Mouse (Mus musculus) lung, postnatal 14 days (tissue): Measurements from ENCODE around the gene Pptc7.

Source experiments
- DNase-seq: peaks from one replicate; pipeline ENCODE4 v3.0.0; 2021

Pptc7 gene

GRCm38 (mm10) chr5:122267899-122268298, 16.3 kb upstream of the Pptc7 start:
- peak; percentile 86 for DNase-seq

DNA sequence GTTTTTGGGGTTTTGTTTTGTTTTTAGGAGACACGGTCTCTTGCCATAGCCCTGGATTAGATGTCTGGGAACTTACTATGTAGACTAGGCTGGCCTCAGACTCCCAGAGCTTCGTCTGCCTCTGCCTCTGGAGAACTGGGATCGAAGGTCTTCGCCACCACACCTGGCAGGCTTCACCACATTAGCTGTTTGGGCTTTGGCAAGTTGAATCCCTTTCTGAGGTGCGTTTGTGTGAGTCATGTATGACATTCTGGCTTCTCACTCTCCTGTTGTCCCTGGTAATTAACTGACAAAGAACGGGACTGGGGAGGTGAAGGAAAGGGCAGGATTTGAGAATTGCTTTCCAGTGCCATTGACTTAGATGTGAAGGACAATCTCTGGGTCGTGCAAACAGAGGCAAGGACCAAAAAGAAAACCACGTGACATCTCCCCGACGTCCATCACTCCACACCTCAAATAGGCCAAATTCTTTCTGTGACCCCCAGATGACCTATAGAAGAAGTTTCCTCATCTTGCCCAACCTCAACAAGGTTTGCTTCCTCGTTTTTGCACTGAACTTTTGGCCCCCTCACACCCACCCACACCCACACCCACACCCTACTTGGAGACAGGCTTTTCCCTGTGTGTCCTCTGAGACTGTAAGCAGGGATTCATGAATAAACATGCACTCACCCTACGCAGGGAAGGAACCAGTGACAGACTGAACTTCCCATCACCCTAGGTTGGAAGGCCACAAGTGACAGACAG, 15.1 kb upstream of the Pptc7 start:
- peak; percentile 16 for DNase-seq

DNA sequence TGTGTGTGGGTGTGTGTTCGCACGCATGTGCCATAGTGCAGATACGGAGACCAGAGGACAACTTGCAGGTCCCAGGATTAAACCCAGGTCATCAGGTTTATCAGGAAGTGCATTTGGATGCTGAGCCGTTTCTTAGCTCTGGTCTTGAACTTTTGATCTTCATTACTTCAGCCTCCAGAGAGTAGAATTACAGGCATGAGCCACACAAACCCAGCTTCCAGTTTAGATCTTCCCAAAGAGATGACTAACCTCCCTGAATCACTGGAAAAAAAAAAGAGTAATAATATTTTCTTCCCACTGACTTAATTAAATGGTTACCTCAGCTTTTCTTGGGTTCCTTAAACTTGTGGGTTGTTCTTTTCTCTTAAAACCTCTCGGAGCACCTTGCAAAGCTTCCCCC, 11.3 kb upstream of the Pptc7 start:
- DNase-seq = no peak

GRCm38 (mm10) chr5:122274785-122275184, 9.4 kb upstream of the Pptc7 start:
- peak; percentile 62 for DNase-seq

DNA sequence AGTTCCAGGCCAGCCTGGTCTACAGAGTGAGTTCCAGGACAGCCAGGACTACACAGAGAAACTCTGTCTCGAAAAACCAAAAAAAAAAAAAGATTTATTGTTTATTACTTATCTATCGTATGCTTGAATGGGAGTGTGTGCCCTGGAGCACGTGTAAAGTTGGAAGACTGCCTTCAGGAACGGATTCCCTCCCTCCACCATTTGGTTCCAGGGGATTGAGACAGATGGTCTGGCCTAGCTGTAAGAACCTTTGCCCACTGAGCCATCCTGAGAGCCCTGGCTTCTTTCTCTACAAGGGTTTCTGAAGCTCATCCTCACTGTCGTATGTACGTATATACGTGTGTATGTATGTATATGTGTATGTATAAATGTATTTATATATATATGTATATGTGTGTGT, 5.2 kb upstream of the Pptc7 start:
- DNase-seq = no peak

DNA sequence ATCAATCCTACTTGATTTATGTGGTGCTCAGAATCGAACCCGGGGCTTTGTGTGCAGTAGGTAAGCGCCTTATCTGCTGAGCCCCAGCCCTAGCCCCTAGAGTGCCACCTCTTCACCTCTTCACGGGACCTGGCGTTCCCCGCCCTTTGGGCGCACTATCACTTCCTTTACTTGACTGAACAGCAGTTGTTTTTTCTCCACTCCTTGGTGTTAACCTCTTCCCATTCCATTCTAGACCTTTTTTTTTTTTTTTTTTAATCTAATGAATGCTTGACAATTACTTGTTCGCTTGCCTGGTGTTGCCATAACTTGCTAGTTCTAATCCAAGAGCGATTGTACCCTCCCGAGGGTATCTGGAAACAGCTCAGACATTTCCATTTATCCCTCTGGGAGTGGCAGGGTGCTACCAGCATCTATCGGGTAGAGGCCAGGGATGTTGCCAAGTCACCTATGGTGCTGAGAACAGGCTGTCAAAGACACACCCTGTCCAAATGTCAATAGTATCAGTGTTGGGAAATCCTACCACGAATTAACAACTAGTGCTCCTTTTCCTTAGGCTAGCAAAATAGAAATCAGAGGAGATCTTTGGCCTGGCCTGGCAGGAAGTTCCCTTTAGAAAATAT, 4.3 kb upstream of the Pptc7 start:
- DNase-seq = peak; percentile 54

- peak; percentile 34 for DNase-seq
Observed at GRCm38 (mm10) chr5:122280422-122280826, 3.7 kb upstream of the Pptc7 start.

DNA sequence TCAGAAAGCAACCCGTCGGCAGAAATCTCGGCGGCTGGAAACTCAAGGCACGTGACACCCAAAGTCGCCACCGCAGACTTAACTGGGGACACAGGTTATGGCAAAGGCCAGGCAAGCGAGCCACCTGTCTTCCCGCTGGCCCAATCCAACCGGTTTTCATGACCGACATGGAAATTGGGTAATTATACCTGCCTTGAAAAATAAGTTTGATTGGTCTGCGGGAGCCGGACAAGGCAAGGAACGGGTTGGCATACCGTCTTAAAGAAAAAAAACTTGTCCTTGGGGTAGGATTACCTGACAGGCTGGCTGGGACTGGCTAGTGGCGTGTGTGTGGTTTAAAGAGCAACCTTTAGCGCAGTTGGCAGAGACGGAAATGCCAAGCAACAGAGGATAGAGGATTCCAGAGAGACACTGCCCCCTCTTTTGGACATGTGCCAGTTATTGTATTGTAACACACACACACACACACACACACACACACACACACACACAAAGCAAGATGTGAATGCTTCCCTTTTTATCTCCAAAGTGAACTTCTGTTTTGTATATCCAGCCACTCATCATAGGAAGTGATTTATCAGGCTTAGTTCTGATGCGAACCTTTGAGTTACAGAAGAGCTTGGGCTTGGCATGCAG, 3.2 kb upstream of the Pptc7 start:
- DNase-seq = peak; percentile 48

DNA sequence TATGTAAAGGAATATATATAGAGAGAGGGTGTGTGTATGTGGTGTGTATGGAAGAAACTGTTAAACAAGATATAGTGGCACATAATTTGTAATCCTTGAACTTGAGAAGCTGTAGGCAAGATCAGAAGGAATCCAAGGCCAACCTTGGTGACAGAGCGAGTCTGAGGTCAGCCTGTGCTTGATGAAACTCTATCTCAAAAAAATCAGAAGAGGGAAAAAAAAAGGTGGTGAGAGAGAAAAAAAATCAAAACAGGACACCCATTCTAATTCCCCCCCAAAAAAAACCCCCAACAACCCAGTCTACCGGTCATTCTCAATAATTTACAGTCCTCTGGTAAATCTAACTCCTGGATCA, 360 bp upstream of the Pptc7 start:
- no peak for DNase-seq

- DNase-seq = peak; percentile 52
Observed at GRCm38 (mm10) chr5:122285029-122285766, 1.0 kb downstream of the Pptc7 start.

DNA sequence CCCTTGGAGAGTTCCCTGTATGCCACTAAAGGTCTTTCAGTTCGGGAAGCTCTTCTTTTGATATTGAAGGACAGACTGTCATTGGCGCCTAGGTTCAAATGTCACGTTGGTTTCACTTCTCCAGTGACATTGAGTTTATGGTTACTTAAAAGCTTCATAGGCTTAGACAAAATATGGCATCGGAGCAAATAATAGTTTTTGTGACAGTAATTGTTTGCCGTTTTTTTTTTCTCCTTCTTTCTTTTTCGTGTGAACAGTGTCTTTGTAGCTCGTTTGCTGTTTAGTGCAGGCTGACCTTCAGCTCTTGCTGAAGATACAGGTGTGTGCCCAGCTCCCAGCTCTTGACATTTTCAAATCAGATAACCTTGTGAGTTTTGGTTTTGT, 1.6 kb downstream of the Pptc7 start:
- no peak for DNase-seq

GRCm38 (mm10) chr5:122286191-122286590, 2.0 kb downstream of the Pptc7 start:
- no peak for DNase-seq

GRCm38 (mm10) chr5:122287026-122287425, 2.9 kb downstream of the Pptc7 start:
- no peak for DNase-seq

DNA sequence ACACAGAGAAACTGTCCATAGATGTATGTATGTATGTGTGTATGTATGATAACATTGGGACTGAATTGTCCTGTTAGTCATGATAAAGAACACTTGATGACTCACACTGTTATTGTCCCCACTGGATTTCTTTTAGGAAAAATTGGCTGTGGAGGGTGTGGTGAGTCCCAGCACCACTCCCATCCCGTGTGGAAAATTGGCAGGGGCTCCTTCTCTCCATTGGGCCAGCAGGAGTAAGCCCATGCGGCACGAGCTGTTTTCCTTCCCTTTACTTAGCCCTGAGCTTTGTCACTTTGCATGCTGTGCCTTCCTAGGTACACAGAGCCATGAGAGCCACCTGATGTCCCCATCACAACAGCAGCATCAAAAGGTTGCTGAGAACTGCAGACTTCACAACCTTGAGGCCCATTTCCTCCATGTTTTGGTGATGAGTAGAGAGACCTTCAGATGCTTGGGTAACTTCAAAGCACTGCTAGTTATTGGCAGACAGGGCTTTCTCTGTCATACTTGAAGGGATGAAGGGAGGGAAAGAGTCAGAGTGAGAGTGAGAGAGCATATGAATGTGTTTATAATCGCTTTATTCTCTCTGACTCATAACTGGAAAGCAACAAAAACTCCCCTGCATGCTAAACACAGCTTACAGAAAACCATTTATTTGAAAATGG, 4.1 kb downstream of the Pptc7 start:
- peak; percentile 36 for DNase-seq

DNA sequence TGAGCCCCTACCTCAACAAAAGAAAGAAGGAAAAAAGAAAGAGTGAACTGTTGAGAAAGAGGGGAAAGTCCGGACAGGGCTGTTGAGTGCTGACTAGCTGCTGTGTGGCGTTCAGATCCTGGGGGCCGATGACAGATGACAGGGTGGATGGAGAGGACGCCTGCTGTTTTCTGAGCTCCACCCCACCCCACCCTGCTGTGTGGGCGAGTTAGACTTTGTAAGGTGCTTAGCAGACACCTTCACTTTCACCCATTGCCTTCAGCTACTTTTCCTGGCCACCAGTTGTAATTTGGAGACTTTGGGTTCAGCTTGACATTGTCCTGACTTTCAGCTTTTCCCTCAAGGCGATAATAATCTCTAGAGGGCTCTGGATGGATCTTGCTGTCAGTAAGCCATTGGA, 7.0 kb downstream of the Pptc7 start:
- DNase-seq = no peak

GRCm38 (mm10) chr5:122291553-122292339, 7.6 kb downstream of the Pptc7 start:
- DNase-seq = no peak

DNA sequence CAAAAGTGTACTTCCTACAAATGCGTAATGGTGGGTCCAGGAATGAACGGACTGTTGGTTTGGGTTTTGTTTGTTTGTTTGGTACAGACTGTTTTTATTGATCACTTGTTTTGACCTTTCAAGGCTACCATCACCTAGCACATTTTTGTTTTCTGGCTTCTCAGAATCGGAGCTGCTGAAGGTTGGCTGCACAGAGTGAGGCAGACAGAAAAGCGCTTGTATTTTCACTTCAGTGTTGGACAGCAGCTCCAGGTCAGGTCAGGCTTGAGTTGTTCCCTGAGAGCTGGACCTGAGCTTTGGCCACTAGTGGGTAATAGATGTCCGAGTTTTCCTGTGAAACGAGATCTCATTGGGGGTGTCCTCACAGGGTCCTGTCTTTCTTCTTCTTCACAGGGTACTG, 9.0 kb downstream of the Pptc7 start:
- no peak for DNase-seq

- no peak for DNase-seq
Observed at GRCm38 (mm10) chr5:122294219-122294735, 10.1 kb downstream of the Pptc7 start.

- no peak for DNase-seq
Observed at GRCm38 (mm10) chr5:122295113-122295935, 11.2 kb downstream of the Pptc7 start.

- no peak for DNase-seq
Observed at GRCm38 (mm10) chr5:122300071-122300518, 15.9 kb downstream of the Pptc7 start.
